Mouse (Mus musculus): Measurements from ENCODE around the gene Ube2a.

The Ube2a gene

DNA sequence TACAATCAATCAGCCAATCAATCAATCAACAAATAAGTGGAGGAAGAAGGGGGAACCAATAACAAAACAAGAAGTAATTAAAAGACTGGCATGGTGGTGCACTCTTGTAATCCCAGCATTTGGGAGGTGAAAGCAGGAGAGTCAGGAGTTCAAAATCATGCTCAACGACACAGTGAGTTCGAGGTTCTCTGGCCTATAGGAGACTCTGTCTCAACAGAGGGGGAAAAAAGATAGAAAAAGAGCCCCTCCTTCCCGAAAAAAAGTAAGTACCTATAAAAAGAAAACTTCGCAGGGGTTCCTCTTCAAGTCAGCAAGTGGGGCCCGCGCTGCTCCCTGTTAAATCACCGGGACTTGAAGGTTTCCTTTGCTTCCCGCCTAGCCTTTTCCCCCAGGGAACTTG, at the start of gene Ube2a, which contains the start of gene C330007P06Rik:
Gene Ube2a (plus strand): TSS at position 136 of the 400 bp plus-strand sequence.
Gene C330007P06Rik (minus strand): TSS at position 347 of the 400 bp plus-strand sequence.
- no peak for DNase-seq

DNA sequence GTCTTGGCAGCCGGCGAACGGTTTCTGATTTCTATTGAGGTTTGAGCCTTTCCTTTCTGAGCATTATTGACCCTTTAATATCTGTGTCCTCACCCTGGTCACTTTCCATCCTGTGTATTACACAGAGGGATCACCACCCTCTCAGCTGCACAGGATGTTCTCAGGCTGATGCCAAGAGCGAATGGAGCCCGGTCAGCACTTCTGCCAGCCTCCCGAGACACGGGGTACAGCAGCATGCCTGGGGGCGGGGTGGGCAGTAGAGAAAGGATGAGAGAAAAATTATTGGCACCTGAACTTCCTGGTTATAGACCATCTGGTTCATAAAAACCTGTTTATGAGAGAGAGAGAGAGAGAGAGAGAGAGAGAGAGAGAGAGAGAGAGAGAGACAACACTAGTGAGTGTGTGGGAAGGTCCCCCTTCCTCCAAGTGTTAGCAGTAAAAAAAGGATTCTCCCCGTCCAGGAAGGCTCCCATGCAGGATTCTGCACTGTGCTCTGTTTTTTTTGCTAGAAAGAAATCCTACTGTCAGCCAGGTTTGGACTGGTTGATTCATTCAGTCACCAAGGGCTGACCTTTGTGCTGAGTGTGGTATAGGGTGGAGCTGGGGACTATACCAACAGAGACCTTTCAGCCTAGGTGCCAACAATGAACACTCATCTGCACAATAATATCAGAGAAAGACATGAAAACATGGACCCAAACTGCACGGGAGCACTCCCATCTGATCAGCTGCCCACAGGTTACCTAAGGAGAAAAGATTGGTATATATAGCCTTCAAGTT, 49.6 kb upstream of the Ube2a start:
- no peak for DNase-seq

DNA sequence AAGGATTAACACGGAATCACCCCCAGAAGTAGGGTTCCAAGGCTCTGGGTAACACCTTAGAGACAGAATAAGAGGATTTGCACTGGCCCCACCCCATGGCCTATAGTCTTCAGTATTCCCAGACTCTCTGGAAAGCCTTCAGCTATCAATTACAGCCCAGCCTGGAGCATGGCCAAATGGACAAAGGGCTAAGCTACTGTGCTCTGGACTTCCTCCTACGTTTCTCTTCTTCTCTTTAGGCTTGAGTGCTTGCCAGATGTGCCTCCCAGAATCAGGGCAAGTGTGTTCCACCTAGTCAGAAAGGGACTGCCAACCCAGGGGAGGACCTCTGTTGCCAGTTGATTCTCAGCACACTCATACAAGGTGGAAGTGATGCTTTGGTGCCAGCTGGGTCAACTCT, 48.7 kb upstream of the Ube2a start:
- DNase-seq: no peak

DNA sequence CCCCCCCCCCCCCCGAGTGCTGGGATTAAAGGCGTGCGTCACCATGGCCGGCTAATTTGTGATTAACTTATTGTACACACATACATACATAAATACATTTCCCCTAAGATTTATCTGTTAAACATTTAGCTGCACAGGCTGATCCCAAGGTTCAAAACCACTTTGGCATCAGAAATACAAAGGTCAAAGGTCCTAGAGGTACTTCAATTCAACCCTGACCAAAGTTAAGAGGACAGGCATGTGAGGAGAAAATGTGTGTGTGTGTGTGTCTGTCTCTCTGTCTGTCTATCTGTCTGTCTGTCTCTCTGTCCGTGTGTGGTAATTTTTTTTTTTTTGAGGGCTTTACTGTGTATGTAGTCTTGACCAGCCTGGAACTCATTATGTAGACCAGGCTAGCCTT, 46.8 kb upstream of the Ube2a start:
- DNase-seq: no peak

DNA sequence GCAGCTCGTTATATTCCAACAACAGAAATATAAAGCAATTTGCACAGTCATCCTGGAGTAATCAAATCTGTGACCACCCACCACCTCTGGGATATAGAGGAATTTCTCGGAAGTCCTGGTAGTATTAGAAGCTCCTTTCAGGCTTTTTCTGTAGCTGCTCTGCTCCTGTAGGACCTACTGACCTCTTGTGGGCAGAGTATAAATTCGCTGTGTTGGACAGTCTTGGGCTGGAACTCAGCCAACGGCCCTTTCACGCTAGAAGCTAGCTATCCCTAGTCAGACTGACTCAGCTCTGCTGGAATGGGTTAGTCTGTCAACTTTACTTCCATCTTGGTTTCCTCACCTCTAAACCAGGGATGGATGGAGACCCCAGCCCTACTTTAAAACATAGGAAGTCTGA, 43.4 kb upstream of the Ube2a start:
- DNase-seq: no peak

DNA sequence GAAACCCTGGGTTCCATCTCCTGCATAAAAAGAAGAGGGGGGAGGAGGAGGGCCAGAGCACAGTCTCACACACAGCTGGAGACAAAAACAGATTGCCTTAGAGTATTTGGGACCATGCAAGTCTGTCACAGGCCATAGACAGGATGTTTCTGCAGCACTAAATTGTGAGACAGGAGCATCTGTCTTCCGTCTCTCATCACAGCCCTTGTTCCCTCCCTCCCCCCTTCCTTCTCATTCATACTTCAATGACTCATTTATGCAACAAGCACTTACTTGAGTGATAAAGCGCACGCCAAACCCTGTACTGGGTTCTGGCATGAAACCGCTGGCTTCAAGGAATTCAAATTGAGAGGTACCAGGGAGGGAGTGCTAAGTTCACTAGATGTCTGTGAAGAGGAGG, 42.1 kb upstream of the Ube2a start:
- DNase-seq: no peak

DNA sequence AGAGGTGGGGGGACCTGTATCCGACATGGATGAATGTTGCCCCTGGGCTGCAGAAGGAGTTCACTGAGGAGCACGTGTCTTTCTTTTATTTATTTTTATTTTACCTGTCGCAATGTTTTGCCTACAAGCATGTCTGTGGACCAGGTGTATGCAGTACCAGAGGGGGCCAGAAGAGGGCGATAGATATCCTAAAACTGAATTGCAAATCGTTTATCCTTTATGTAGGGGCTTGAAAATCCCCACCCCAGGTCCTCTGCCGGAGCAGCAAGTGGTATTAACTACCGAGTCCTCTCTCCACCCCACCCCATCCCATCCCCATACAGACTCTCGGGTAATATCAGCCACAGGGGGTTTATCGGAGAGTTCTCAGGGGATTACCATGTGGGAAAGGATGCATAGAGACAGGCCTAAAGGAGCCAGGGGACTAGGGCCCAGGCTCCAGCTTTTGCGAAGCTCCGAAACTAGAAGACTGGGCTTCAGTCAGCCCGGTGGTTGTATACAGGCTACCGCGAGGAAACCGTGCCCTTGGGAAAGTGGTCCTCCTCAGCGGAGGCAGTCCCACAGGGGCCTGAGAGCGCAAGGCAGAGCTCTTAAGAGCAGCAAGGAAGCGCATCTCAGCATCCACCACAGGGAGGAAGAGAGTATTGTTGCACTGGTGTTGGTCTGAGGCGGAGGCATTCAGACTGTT, 40.2 kb upstream of the Ube2a start:
- peak; percentile 78 for DNase-seq

DNA sequence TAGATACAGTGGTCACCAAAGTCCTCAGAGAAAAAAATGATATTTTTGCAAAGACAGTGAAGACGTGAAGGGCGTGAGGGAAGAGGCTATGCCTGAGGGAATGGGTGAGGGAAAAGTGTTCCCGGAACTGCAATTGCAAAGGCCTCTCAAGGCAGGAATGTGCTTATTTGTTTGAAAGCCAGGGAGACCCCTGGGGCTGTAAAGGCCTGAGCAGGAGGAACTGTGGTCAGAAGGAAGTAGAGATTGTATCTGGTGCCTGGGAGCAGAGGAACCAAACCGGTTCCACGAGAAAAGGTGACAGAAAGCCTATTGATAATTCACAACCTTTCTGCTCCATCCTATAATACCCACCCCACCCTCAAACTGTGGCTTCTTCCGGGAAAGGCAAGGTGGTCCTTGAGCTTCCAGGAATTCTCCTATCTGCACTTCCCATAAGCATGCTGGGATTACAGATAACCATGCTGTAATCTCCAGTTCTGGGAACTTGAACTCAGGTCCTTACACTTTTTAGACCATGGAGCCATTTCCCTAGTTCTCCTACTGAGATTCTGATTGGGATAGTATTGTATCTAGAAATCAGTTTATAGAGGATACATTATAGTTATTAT, 36.5 kb upstream of the Ube2a start:
- DNase-seq: no peak

DNA sequence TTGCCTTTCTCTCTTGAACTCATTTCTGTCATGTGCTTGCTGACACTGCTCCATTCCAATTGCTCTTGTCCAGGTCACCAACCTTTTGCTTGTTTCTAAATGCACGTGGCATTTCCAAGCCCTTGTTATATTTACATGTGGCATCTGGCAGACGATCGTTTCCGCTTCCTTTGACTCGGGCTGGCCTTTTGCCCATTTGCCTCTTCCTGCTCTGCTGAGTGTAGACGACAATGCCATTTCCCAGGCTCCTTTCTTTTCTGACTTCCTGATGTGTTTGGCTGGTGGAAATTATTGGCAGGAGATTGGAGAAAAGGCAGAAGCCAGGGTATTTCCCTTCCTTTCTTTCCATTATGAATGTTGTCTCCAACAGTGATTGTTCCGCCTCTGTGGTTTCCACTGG, 34.3 kb upstream of the Ube2a start:
- DNase-seq: no peak

DNA sequence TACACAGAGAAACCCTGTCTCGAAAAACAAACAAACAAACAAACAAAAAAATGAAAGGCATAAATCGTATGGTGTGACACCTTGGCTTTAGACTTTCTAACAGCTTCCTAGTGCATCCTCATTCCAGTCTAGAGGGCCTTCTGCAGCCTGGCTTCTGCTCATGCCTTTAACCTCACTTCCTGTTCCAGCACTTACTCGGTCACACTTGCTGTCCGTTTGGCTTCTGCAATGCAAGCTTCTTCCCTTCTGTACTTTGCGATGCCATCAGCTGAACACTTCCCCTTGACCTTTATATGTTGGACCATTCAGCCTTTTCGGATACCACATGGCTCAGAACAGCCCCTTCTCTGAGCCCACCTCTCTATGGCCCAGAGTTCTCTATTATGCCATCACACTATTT, 32.0 kb upstream of the Ube2a start:
- DNase-seq: no peak

DNA sequence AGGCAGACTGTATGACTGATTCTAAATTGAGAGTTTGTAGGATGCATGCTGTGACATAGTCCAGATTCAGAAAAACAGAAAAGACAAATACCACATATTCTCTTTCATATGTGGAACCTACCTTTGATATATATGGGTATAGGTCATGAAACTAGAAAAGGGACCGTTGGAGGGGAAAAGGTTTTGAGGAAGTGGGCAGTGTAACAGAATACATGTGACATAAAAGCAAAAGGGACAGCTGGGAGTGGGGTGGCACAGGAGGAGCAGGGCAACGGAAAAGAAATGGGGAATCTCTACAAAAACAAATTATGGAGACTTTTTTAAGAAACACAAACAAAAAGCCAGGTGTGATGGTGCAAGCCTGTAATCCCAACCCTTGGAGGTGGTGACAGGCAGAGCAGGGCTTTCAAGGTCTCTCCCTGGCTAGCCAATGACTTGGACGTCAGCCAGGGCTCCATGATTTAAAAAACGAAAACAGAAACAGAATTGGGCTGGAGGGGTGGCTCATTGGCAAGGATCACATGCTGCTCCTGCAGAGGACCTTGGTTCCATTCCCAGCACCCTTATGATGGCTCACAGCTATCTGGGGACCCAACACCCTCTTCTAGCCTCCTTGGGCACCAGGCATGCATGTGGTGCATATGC, 30.2 kb upstream of the Ube2a start:
- no peak for DNase-seq

DNA sequence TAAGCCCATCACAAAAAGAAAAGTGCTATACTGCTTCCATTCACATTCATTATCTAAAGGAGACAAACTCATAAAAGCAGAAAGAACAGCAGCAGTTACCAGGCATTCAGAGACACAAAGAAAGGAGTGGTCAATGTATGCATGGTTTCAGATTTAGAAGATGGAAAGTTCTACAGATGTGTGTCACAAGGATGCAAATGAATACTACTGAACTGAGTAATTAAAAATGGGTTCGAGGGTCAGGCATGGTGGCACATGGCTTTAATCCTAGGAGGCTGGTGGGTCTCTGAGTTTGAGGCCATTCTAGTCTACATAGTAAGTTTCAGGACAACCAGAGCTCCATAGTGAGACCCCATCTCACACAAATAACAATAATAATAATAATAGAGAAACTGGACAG, 26.5 kb upstream of the Ube2a start:
- no peak for DNase-seq

DNA sequence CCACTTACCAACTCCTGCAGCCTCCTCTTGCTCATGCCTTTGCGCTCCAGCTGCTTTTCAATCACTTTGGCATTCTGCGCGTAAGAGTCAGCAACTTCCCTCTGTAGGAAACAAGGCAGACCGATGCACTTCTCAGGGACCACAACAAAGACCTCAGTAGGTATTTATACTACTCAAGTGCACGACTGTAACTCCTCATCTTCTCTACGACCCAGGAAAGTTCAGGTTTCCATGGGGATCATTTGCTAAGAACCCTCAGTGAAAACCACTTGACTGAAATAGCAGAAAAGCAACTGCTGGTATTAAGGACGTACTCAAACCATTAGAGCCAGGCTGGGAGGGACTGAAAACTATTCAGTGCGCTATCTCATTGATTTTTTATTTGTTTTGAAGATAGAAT, 21.1 kb upstream of the Ube2a start:
- DNase-seq: no peak

DNA sequence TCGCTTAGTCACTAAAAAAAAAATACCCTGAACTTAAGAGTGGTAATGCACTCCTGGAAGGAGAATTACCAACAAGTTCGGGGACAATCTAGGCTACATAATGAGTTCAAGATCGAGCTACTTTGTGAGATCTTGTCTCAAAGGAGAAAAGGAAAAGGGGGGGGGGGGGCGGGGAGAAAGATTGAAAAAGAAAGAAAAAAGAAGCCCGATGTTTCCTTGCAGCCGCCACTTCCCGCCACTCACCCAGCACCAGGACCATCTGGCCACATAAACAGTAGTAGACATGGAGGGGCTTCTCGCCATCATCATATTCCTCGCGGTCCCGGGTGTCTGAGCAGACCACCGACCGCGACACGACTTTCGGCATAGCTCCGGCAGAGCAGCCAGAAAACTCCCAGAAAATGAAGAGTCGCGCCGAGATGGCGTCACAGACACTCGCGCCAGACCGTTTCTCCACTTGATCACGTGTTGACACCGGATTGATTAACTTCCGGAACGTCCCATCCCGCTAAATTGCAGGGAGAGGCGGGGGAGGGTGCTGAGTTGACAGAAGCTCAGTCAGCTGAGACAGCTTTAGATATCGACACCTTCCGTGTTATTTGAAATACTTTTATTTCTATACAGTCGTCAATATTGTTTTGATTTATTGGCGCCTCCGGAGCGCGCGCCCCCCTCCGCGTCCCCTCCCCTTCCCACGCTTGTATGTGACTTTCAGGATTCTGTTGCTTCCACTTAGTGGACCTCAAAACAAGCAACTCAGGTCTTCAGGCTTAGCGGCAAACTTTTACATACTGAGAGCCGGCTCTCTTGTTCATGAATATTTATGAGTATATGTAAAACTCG, 9.7 kb upstream of the Ube2a start:
- peak; percentile 80 for DNase-seq

DNA sequence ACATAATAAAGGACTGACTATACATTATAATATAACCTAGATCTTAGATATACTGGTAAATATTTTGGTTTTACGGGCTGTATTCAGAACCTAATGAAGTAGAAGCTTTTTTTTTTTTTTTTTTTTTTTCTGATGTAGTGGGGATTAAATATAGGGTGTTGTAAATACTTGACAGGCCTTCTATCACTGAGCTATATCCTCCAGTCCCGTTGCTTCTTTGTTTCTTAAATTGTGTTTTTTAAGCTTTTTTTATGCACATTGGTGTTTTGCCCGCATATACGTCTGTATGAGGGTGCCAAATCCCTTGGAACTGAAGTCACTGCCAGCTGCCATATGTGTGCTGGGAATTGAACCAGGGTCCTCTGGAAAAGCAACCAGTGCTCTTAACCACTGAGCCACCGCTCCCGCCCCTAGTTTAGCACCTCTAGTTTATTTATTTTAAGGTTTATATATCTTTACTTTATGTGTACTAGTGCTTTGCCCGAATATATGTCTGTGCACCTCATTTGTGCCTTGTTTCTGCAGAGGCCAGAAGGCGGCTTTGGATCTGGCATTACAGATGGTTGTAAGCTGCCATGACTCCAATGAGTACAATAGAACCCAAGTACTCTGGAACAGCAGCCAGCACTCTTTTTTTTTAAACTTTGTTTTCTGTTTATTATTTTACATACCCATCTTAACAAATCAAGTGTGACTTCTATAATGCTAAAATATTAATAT, 8.9 kb upstream of the Ube2a start:
- DNase-seq: no peak

DNA sequence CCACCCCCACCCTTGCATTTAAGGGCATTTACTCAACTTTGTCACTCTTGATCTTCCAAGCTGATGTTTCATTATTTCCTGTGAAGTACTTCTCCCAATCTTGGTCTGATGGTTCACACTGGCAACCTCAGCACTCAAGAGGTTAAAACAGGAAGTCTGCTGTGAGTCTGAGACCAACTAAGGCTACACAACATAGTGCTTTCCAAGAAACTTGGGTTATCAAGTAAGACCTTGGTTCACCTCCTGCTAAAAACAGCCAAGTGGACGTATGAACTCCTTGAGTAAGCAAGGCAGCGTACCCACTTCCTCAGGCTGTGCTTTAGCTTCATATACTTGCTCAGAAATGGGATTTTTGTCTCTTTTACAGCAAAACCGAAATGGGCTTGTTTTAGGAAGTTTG, 3.3 kb upstream of the Ube2a start:
- no peak for DNase-seq

DNA sequence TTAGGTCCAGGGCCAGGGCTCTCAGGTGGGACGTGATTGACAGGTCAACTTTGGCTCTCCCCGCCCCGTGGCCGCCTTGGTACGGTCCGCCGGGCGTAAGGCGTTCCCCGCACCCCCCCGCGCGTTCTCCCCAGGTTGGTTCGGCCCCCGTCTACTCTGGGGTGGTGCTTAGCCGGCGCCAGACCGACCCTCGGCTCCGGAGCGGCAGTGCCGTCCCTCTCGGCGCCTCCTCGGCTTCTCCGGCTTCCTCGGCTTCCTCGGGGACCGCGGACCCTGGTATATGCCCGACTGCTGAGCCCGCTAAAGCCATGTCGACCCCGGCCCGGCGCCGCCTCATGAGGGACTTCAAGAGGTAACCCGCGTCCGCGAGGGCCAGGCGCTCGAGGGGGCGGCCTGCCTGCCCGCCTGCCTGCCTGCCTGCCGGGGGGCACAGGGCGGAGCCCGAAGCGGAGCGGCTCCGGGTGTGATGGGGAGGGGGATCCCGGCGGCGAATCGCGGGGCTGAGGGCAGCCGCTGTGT, 537 bp downstream of the Ube2a start:
- DNase-seq: peak; percentile 93

DNA sequence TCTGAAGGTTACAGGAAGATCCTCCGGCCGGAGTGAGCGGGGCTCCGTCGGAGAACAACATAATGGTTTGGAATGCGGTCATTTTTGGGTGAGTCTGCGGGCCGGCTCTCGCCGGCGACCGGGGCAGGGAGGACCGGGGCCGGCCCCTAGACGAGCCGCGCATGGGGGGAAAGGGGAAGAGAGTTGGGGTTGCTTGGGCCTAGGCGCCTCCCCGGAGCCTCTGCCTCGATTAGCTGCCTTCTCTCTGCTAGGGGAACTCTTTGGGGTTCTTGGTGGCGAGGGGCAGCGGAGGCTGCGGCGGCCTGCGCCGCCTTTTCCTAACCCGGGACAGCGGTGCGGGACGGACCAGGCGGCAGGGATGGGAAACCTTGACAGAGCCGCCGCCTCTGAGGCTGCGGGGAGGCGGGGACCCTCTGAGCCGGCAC, 1.0 kb downstream of the Ube2a start:
- DNase-seq: no peak

DNA sequence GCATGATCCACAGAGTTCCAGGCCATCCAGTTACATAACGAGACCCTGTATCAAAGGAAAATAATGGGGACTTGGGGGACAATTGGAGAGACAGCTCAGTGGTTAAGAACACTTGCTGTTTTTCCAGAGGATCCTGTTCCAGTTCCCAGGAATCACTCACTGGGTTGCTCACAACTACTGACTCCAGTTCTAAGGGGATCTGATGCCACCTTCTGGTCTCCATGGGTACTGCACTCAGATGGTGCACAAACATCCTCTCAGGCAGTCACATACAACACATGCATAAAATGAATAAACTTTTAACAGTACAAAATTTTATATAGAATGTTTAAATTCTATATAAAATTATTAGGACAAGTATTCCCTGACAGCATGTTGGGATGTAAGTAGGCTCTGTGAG, 11.0 kb downstream of the Ube2a start:
- DNase-seq: peak; percentile 27

DNA sequence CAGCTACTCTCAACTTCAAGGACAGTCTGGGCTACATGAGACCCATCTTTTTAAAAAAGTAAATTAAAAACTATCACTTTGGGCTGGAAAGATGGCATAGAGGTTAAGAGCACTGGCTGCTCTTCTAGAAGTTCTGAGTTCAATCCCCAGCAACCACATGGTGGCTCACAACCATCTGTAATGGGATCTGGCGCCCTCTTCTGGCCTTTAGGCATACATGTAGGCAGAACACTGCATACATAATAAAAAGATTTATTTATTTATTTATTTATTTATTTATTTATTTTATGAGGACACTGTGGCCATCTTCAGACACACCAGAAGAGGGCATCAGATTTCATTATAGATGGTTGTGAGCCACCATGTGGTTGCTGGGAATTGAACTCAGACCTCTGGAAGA, 25.2 kb downstream of the Ube2a start:
- DNase-seq: peak; percentile 38

DNA sequence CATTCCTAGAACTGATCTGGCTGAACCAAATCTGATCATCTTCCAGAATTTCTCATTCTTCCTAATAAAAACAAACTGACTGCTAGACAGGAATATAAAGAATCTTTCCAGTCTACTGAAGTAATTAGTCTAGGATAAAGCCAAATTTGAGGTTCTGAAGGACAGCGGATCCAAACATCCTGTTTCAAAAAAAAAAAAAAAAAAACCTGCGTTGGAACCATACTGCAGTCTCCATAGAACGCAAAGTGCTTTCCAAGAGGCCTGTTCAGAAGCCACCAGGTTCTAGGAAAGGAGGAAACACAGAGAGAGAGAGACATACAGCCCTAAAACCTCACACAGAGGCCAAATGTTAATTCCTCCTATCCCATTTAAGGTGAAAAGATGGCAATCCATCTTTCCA, 28.0 kb downstream of the Ube2a start:
- no peak for DNase-seq
